Mouse (Mus musculus) liver, embryonic 13.5 days (tissue): ENCODE results near the gene Fibp. TPM values are rescaled to one million over a fixed set of nuclear protein-coding genes. Genes with fewer than 3 reads are reported as not detected.

ENCODE experiments used
- ATAC-seq: fragments of 200-750 bp; cut with Nextera tagmentation; 2 replicates; pipeline ENCODE4 v1.8.0; 2017; ENCODE audit warnings: low read depth, mild to moderate bottlenecking, moderate number of reproducible peaks, moderate library complexity
- DNase-seq: peaks from one replicate; pipeline ENCODE4 v3.0.0; 2022
- H3K27ac ChIP-seq: fragments of 300-500 bp; sonication (generic); 2 replicates; pipeline ENCODE4 v1.5.1; 2015; ENCODE audit warnings: moderate library complexity, mild to moderate bottlenecking, inconsistent platforms
- H3K27me3 ChIP-seq: fragments of 300-500 bp; sonication (generic); 2 replicates; pipeline ENCODE4 v1.6.1; 2015; ENCODE audit warnings: mild to moderate bottlenecking, inconsistent platforms
- H3K36me3 ChIP-seq: fragments of 300-500 bp; sonication (generic); 2 replicates; pipeline ENCODE4 v1.6.1; 2015; ENCODE audit warnings: mild to moderate bottlenecking, inconsistent platforms
- H3K4me1 ChIP-seq: fragments of 300-500 bp; sonication (generic); replicated peaks from 2 replicates; pipeline ENCODE4 v1.6.1; 2015; ENCODE audit warnings: inconsistent platforms
- H3K4me2 ChIP-seq: fragments of 300-500 bp; sonication (generic); 2 replicates; pipeline ENCODE4 v1.6.1; 2015; ENCODE audit warnings: inconsistent platforms, mild to moderate bottlenecking, moderate library complexity
- H3K4me3 ChIP-seq: fragments of 300-500 bp; sonication (generic); replicated peaks from 2 replicates; pipeline ENCODE4 v1.5.1; 2015; ENCODE audit warnings: mild to moderate bottlenecking, inconsistent platforms
- H3K9ac ChIP-seq: fragments of 300-500 bp; sonication (generic); 2 replicates; pipeline ENCODE4 v1.6.1; 2015; ENCODE audit warnings: mild to moderate bottlenecking, inconsistent platforms
- H3K9me3 ChIP-seq: fragments of 300-500 bp; sonication (generic); replicated peaks from 2 replicates; pipeline ENCODE4 v1.6.1; 2016; ENCODE audit warnings: inconsistent platforms
- WGBS: fragments of 180-500 bp; shearing (Covaris S2); methylation state at CpG from one replicate; pipeline ENCODE4 v1.1.7; 2015; ENCODE audit not compliant: insufficient replicate concordance; 5-methylcytosine and 5-hydroxymethylcytosine counted together
- polyA plus RNA-seq: library from polyadenylated mRNA; unstranded; fragments of >200 nt; fragmentation: Nextera tagmentation; extraction: Ambion mirVana; gene quantifications from 2 replicates; pipeline ENCODE4 v1.2.1, GENCODE M21; 2015

Gene Fibp
- polyA plus RNA-seq, 1 experiment from 2014 or later: 34.0 TPM

GRCm38 (mm10) chr19:5455568-5455967 lies 4.8 kb upstream of the Fibp start:
- peaks cover 52% of the 10 kb centered on the region for H3K4me1 ChIP-seq
- peak overlapping the region; percentile 99 for H3K4me2 ChIP-seq
- H3K27ac ChIP-seq: no peak overlapping the region
- ATAC-seq: no peak
- H3K4me3 ChIP-seq: peak overlapping the region; percentile 72; the same call in 1 of the 2 replicates
- no peaks in the 10 kb centered on the region for H3K9me3 ChIP-seq
- peaks cover 8% of the 10 kb centered on the region for H3K27me3 ChIP-seq
- 0 out of 2 replicates have a peak, but pooled peaks cover 2% of the 10 kb centered on the region for H3K36me3 ChIP-seq
- peak overlapping the region; percentile 79 for H3K9ac ChIP-seq
- DNase-seq: no peak
- WGBS: 59% methylated on average over 8 of the region's 8 CpGs

GRCm38 (mm10) chr19:5456241-5456921 lies 4.0 kb upstream of the Fibp start:
- H3K36me3 ChIP-seq: 0 out of 2 replicates have a peak, but pooled peaks cover 2% of the 10 kb centered on the region
- H3K4me3 ChIP-seq: peak overlapping the region; percentile 72
- 3% methylated on average over 26 of the region's 26 CpGs for WGBS
- H3K9me3 ChIP-seq: no peaks in the 10 kb centered on the region
- H3K9ac ChIP-seq: peak overlapping the region; percentile 79
- DNase-seq: no peak
- peak overlapping the region; percentile 77 for H3K27ac ChIP-seq
- peaks cover 59% of the 10 kb centered on the region for H3K4me1 ChIP-seq
- no peak for ATAC-seq
- peak overlapping the region; percentile 99 for H3K4me2 ChIP-seq
- H3K27me3 ChIP-seq: 0 out of 2 replicates have a peak, but pooled peaks cover 6% of the 10 kb centered on the region

- Histone ChIP-seq H3K4me1 (peaks cover 63% of the 10 kb centered on the region), H3K4me2 (peak overlapping the region; percentile 99), H3K27me3 (0 out of 2 replicates have a peak, but pooled peaks cover 6% of the 10 kb centered on the region), H3K4me3 (peak overlapping the region; percentile 72), H3K9ac (peak overlapping the region; percentile 79), H3K27ac (peak overlapping the region; percentile 77), H3K9me3 (no peaks in the 10 kb centered on the region), H3K36me3 (0 out of 2 replicates have a peak, but pooled peaks cover 2% of the 10 kb centered on the region)
- ATAC-seq (peak; percentile 88), DNase-seq (peak; percentile 88)
- WGBS: under 1% methylated on average over 70 of the region's 70 CpGs
Measured at GRCm38 (mm10) chr19:5456922-5457745, 3.3 kb upstream of the Fibp start.

GRCm38 (mm10) chr19:5457746-5458442 lies 2.5 kb upstream of the Fibp start, which contains the start of gene Ccdc85b:
Gene Ccdc85b, minus strand, starts transcription at chr19:5457894.
- Histone ChIP-seq H3K36me3 (peaks cover 9% of the 10 kb centered on the region; the same call in 1 of the 2 replicates), H3K27ac (peak within 1 kb of the TSS; percentile 77), H3K4me2 (peak within 1 kb of the TSS; percentile 99), H3K9me3 (no peaks in the 10 kb centered on the region), H3K4me1 (peaks cover 63% of the 10 kb centered on the region), H3K9ac (peak within 1 kb of the TSS; percentile 79), H3K4me3 (peak within 1 kb of the TSS; percentile 72), H3K27me3 (0 out of 2 replicates have a peak, but pooled peaks cover 6% of the 10 kb centered on the region)
- ATAC-seq (peak; percentile 4), DNase-seq (no peak)
- 15% methylated on average over 14 of the region's 14 CpGs for WGBS

- 0 out of 2 replicates have a peak, but pooled peaks cover 6% of the 10 kb centered on the region for H3K27me3 ChIP-seq
- peak overlapping the region; percentile 6; the same call in 1 of the 2 replicates for H3K4me2 ChIP-seq
- peaks cover 17% of the 10 kb centered on the region for H3K36me3 ChIP-seq
- H3K27ac ChIP-seq: no peak overlapping the region
- H3K9ac ChIP-seq: no peak overlapping the region
- H3K4me1 ChIP-seq: peaks cover 63% of the 10 kb centered on the region
- ATAC-seq (no peak), DNase-seq (no peak)
- 59% methylated on average over 7 of the region's 7 CpGs for WGBS
- H3K9me3 ChIP-seq: no peaks in the 10 kb centered on the region
- H3K4me3 ChIP-seq: no peak overlapping the region
Measured at GRCm38 (mm10) chr19:5459019-5459418, 1.4 kb upstream of the Fibp start.

GRCm38 (mm10) chr19:5459896-5460295 lies 519 bp upstream of the Fibp start:
- WGBS: 30% methylated on average over 3 of the region's 3 CpGs
- H3K4me2 ChIP-seq: peak overlapping the region; percentile 88
- H3K4me1 ChIP-seq: peaks cover 62% of the 10 kb centered on the region
- peak overlapping the region; percentile 75 for H3K4me3 ChIP-seq
- peaks cover 26% of the 10 kb centered on the region for H3K36me3 ChIP-seq
- 0 out of 2 replicates have a peak, but pooled peaks cover 6% of the 10 kb centered on the region for H3K27me3 ChIP-seq
- ATAC-seq (no peak), DNase-seq (no peak)
- H3K27ac ChIP-seq: no peak overlapping the region; the same call in 1 of the 2 replicates
- H3K9ac ChIP-seq: peak overlapping the region; percentile 82
- H3K9me3 ChIP-seq: no peaks in the 10 kb centered on the region

GRCm38 (mm10) chr19:5461411-5461810 lies 996 bp downstream of the Fibp start:
- Histone ChIP-seq H3K27ac (no peak overlapping the region), H3K36me3 (peaks cover 41% of the 10 kb centered on the region), H3K9me3 (no peaks in the 10 kb centered on the region), H3K4me2 (peak overlapping the region; percentile 88), H3K27me3 (0 out of 2 replicates have a peak, but pooled peaks cover 2% of the 10 kb centered on the region), H3K4me3 (peak overlapping the region; percentile 75), H3K9ac (peak overlapping the region; percentile 82), H3K4me1 (peaks cover 47% of the 10 kb centered on the region)
- DNase-seq: no peak
- ATAC-seq: no peak
- 79% methylated on average over 6 of the region's 6 CpGs for WGBS

- 82% methylated on average over 9 of the region's 9 CpGs for WGBS
- Histone ChIP-seq H3K4me3 (no peak overlapping the region), H3K27ac (no peak overlapping the region), H3K9me3 (no peaks in the 10 kb centered on the region), H3K27me3 (no peaks in the 10 kb centered on the region), H3K9ac (no peak overlapping the region), H3K36me3 (peaks cover 53% of the 10 kb centered on the region), H3K4me2 (no peak overlapping the region), H3K4me1 (peaks cover 33% of the 10 kb centered on the region)
- DNase-seq (no peak), ATAC-seq (no peak)
Measured at GRCm38 (mm10) chr19:5463212-5463611, 2.8 kb downstream of the Fibp start.

- no peak for DNase-seq
- Histone ChIP-seq H3K4me1 (peaks cover 34% of the 10 kb centered on the region), H3K9ac (no peak overlapping the region), H3K9me3 (no peaks in the 10 kb centered on the region), H3K4me2 (no peak overlapping the region), H3K27me3 (no peaks in the 10 kb centered on the region), H3K27ac (no peak overlapping the region), H3K4me3 (no peak overlapping the region), H3K36me3 (peaks cover 53% of the 10 kb centered on the region)
- no peak for ATAC-seq
- WGBS: 63% methylated on average over 15 of the region's 15 CpGs
Measured at GRCm38 (mm10) chr19:5463791-5464562, 3.6 kb downstream of the Fibp start.

GRCm38 (mm10) chr19:5465037-5465436 lies 4.6 kb downstream of the Fibp start:
- Histone ChIP-seq H3K27ac (no peak overlapping the region), H3K27me3 (no peaks in the 10 kb centered on the region), H3K4me3 (no peak overlapping the region), H3K4me2 (no peak overlapping the region), H3K9ac (no peak overlapping the region), H3K9me3 (no peaks in the 10 kb centered on the region), H3K4me1 (peaks cover 23% of the 10 kb centered on the region), H3K36me3 (peaks cover 53% of the 10 kb centered on the region)
- ATAC-seq (no peak), DNase-seq (no peak)
- WGBS: 83% methylated on average over 8 of the region's 8 CpGs
